Mouse (Mus musculus) midbrain, embryonic 13.5 days (tissue): ENCODE results near the gene Tbcd. TPM values are rescaled to one million over a fixed set of nuclear protein-coding genes. Genes with fewer than 3 reads are reported as not detected.

Source experiments
- ATAC-seq: fragments of 200-750 bp; cut with Nextera tagmentation; 2 replicates; pipeline ENCODE4 v1.8.0; 2017; ENCODE audit warnings: mild to moderate bottlenecking, moderate TSS enrichment, moderate library complexity
- H3K27ac ChIP-seq: fragments of 300-500 bp; sonication (generic); 2 replicates; pipeline ENCODE4 v1.5.1; 2015; ENCODE audit warnings: inconsistent platforms, mild to moderate bottlenecking, moderate library complexity
- H3K27me3 ChIP-seq: fragments of 300-500 bp; sonication (generic); 2 replicates; pipeline ENCODE4 v1.6.1; 2015; ENCODE audit warnings: mild to moderate bottlenecking, inconsistent platforms
- H3K36me3 ChIP-seq: fragments of 300-500 bp; sonication (generic); 2 replicates; pipeline ENCODE4 v1.6.1; 2015; ENCODE audit warnings: mild to moderate bottlenecking, inconsistent platforms
- H3K4me1 ChIP-seq: fragments of 300-500 bp; sonication (generic); replicated peaks from 2 replicates; pipeline ENCODE4 v1.6.1; 2015; ENCODE audit warnings: inconsistent platforms
- H3K4me2 ChIP-seq: fragments of 300-500 bp; sonication (generic); replicated peaks from 2 replicates; pipeline ENCODE4 v1.6.1; 2015; ENCODE audit warnings: moderate library complexity, mild to moderate bottlenecking, inconsistent platforms
- H3K4me3 ChIP-seq: fragments of 300-500 bp; sonication (generic); replicated peaks from 2 replicates; pipeline ENCODE4 v1.5.1; 2015; ENCODE audit warnings: mild to moderate bottlenecking, inconsistent platforms
- H3K9ac ChIP-seq: fragments of 300-500 bp; sonication (generic); replicated peaks from 2 replicates; pipeline ENCODE4 v1.6.1; 2015; ENCODE audit warnings: mild to moderate bottlenecking, inconsistent platforms
- H3K9me3 ChIP-seq: fragments of 300-500 bp; sonication (generic); 2 replicates; pipeline ENCODE4 v1.6.1; 2016; ENCODE audit warnings: mild to moderate bottlenecking, inconsistent platforms
- WGBS: fragments of 180-500 bp; shearing (Covaris S2); methylation state at CpG from one replicate; pipeline ENCODE4 v1.1.7; 2015; 5-methylcytosine and 5-hydroxymethylcytosine counted together
- polyA plus RNA-seq: library from polyadenylated mRNA; unstranded; fragments of >200 nt; fragmentation: Nextera tagmentation; extraction: Ambion mirVana; gene quantifications from 2 replicates; pipeline ENCODE4 v1.2.1, GENCODE M21; 2015

The Tbcd gene
- polyA plus RNA-seq, 1 experiment from 2014 or later: 56.3 TPM

- Histone ChIP-seq H3K4me1 (no peaks in the 10 kb centered on the region), H3K36me3 (peaks cover 49% of the 10 kb centered on the region), H3K27ac (no peak overlapping the region), H3K27me3 (no peaks in the 10 kb centered on the region), H3K4me3 (no peak overlapping the region), H3K9ac (no peak overlapping the region), H3K4me2 (no peak overlapping the region), H3K9me3 (no peaks in the 10 kb centered on the region)
- WGBS: 96% methylated on average over 2 of the region's 2 CpGs
- no peak for ATAC-seq
Measured at GRCm38 (mm10) chr11:121481129-121481528, 29.4 kb downstream of the Tbcd start.

- H3K9ac ChIP-seq: no peak overlapping the region
- no peaks in the 10 kb centered on the region for H3K27me3 ChIP-seq
- 88% methylated on average over 9 of the region's 9 CpGs for WGBS
- no peak overlapping the region for H3K4me3 ChIP-seq
- no peaks in the 10 kb centered on the region for H3K9me3 ChIP-seq
- H3K4me2 ChIP-seq: no peak overlapping the region
- H3K4me1 ChIP-seq: no peaks in the 10 kb centered on the region
- H3K36me3 ChIP-seq: peaks cover 25% of the 10 kb centered on the region
- ATAC-seq: no peak
- H3K27ac ChIP-seq: no peak overlapping the region
Measured at GRCm38 (mm10) chr11:121485882-121486281, 34.1 kb downstream of the Tbcd start.

DNA sequence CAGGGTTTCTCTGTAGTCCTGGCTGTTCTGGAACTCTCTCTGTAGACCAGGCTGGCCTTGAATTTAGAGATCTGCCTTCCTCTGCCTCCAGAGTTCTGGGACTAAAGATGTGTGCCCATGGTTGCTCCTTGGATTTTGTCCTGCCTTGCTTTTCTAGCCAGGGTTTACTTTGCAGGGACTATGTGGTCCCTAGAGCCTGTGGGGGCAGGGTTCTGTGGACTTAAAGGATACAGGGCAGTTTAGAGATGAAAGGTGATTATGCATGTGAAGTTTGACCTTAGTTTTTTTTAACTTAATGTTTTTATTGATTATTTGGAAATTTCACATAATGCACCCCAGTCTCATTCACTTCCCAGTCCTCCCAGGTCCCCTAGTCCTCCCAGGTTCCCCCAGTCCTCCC lies 38.9 kb downstream of the Tbcd start:
- ATAC-seq: no peak
- H3K9ac ChIP-seq: no peak overlapping the region
- H3K4me2 ChIP-seq: no peak overlapping the region
- no peaks in the 10 kb centered on the region for H3K4me1 ChIP-seq
- H3K36me3 ChIP-seq: peaks cover 23% of the 10 kb centered on the region
- H3K27me3 ChIP-seq: no peaks in the 10 kb centered on the region
- no peak overlapping the region for H3K4me3 ChIP-seq
- no peak overlapping the region for H3K27ac ChIP-seq
- no peaks in the 10 kb centered on the region for H3K9me3 ChIP-seq

GRCm38 (mm10) chr11:121500595-121500994 lies 48.8 kb downstream of the Tbcd start:
- Histone ChIP-seq H3K9me3 (no peaks in the 10 kb centered on the region), H3K27me3 (no peaks in the 10 kb centered on the region), H3K36me3 (peaks cover 78% of the 10 kb centered on the region), H3K9ac (no peak overlapping the region), H3K27ac (no peak overlapping the region), H3K4me1 (no peaks in the 10 kb centered on the region), H3K4me3 (no peak overlapping the region), H3K4me2 (no peak overlapping the region)
- ATAC-seq: no peak

DNA sequence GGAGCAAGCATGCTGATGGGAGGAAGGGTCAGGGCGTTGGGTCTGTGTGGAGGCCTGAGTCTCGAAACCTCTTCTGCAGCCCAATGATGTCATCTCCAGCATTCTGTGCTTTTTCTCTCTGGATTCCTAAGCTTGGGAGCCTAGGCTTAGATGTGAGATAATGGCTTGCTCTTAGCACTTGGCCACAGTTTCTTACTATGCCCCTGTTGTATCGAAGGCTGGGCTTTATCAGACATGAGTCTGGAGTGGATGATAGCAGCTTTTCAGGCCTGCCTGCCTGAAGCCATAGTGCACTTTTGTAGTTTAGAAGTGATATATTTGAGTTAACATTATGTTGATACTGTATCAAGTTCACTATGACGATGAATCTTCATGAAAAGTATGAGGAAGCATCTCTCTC lies 49.8 kb downstream of the Tbcd start:
- H3K36me3 ChIP-seq: peaks cover 86% of the 10 kb centered on the region
- no peaks in the 10 kb centered on the region for H3K9me3 ChIP-seq
- no peak overlapping the region for H3K4me2 ChIP-seq
- no peak overlapping the region for H3K27ac ChIP-seq
- no peak overlapping the region for H3K9ac ChIP-seq
- no peak overlapping the region for H3K4me3 ChIP-seq
- no peaks in the 10 kb centered on the region for H3K27me3 ChIP-seq
- WGBS: 88% methylated on average over 4 of the region's 4 CpGs
- H3K4me1 ChIP-seq: no peaks in the 10 kb centered on the region
- ATAC-seq: no peak

DNA sequence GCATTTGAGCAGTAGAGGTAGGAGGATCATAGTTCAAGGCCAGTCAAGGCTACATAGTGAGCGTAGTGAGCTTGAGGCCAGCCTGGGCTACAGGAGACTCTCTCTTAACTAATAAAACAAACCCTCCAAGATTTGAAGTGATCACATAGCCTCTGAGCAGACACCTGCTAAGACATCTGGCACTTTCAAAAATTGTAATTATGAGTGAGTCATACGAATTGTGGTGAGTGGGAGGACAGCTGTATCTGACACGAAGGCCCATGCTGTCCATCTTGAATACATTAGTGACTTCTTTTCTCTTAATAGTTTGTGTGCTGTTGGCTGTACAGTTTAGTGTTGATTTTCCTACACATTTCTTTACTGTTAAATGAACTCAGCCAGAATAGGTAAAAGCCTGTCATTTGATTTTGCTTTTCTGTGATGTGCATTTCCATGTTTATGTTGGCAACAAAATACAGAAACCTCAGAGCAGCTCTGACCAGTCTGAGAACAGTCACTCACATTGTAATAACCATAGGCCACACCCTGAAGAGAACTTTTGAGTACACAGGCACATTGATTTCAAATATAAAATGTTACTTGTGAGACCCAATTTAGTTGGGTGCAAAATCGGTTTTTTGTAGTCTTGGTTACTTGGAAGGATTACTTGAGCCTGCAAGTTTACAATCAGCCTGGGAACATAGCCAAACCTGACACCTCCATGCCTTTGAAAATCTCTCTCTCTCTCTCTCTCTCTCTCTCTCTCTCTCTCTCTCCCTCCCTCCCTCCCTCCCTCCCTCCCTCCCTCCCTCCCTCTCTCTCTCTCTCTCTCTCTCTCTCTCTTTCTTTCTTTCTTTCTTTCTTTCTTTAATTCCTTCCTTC lies 50.5 kb downstream of the Tbcd start:
- no peak overlapping the region for H3K4me3 ChIP-seq
- H3K27me3 ChIP-seq: no peaks in the 10 kb centered on the region
- H3K27ac ChIP-seq: no peak overlapping the region
- 91% methylated on average over 4 of the region's 4 CpGs for WGBS
- no peaks in the 10 kb centered on the region for H3K4me1 ChIP-seq
- H3K9ac ChIP-seq: no peak overlapping the region
- no peak for ATAC-seq
- no peak overlapping the region for H3K4me2 ChIP-seq
- peaks cover 81% of the 10 kb centered on the region for H3K36me3 ChIP-seq
- H3K9me3 ChIP-seq: no peaks in the 10 kb centered on the region

GRCm38 (mm10) chr11:121508478-121508877 lies 56.7 kb downstream of the Tbcd start:
- H3K4me3 ChIP-seq: no peak overlapping the region
- no peaks in the 10 kb centered on the region for H3K4me1 ChIP-seq
- no peaks in the 10 kb centered on the region for H3K9me3 ChIP-seq
- peaks cover 37% of the 10 kb centered on the region for H3K36me3 ChIP-seq
- no peak for ATAC-seq
- 94% methylated on average over 4 of the region's 4 CpGs for WGBS
- no peak overlapping the region for H3K27ac ChIP-seq
- no peaks in the 10 kb centered on the region for H3K27me3 ChIP-seq
- no peak overlapping the region for H3K9ac ChIP-seq
- H3K4me2 ChIP-seq: no peak overlapping the region

- 84% methylated on average over 9 of the region's 9 CpGs for WGBS
- H3K27ac ChIP-seq: no peak overlapping the region
- H3K27me3 ChIP-seq: no peaks in the 10 kb centered on the region
- no peak overlapping the region for H3K4me3 ChIP-seq
- no peak overlapping the region for H3K4me2 ChIP-seq
- H3K4me1 ChIP-seq: no peaks in the 10 kb centered on the region
- H3K9ac ChIP-seq: no peak overlapping the region
- no peaks in the 10 kb centered on the region for H3K9me3 ChIP-seq
- ATAC-seq: no peak
- peaks cover 19% of the 10 kb centered on the region; the same call in 1 of the 2 replicates for H3K36me3 ChIP-seq
Measured at GRCm38 (mm10) chr11:121510512-121511246, 58.9 kb downstream of the Tbcd start.

DNA sequence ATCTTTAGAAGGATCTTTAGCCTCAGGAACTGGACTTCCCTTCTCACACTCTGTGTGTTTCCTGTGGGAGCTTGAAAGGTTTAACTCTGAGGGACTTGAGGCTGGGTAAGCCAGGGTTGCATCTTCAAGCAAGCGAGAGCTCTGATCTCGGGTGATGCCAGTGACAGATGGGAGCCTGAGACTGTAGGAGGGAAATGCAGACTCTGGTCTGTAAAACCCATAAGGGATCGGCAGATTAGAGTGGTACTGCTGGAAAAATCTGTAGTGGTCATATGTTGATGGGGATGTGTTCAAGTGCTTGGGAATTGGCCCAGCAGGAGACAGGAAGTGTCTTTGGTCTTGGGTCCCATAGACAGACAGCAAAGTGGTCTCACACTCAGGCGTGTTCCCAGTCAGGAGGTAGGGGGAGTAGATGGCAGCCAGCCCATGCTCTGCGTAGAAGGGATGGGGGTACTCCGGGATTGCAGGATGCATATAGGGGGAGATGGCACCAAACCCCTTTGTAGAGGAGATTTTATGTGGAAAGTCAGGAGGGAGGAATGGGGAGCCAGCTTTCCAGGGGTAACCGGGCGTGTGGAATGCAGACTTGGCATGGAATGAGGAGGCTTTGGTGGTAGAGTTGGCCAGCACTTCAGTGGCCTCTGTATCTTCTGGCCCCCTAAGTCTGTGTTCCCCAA lies 61.3 kb downstream of the Tbcd start:
- Histone ChIP-seq H3K4me2 (no peak overlapping the region), H3K4me1 (peaks cover 3% of the 10 kb centered on the region; the same call in 1 of the 2 replicates), H3K36me3 (peaks cover 8% of the 10 kb centered on the region; the same call in 1 of the 2 replicates), H3K9ac (no peak overlapping the region), H3K27ac (no peak overlapping the region), H3K27me3 (no peaks in the 10 kb centered on the region), H3K4me3 (no peak overlapping the region), H3K9me3 (no peaks in the 10 kb centered on the region)
- no peak for ATAC-seq
- WGBS: 92% methylated on average over 8 of the region's 8 CpGs

DNA sequence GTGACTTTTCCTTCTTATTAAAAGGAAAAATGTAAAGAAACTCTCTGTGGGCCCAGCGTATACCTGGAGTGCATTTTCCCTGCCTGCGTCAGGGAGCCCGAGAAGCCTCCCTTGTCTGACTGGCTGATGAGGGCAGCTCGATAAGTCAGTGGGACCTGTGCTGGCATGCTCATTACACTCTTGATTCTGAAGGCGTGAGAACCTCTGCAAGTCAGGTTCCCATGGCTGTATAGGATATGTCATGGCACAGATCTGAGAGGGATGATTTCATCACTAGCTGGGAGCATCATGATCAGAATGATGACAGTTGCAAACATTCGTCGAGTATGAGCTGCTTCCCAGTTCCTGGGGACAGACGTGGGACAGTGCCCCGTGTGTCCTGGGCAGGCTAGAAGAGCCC lies 64.2 kb downstream of the Tbcd start:
- Histone ChIP-seq H3K4me1 (peaks cover 12% of the 10 kb centered on the region; the same call in 1 of the 2 replicates), H3K4me3 (no peak overlapping the region), H3K9ac (no peak overlapping the region), H3K27ac (no peak overlapping the region), H3K36me3 (peaks cover 8% of the 10 kb centered on the region; the same call in 1 of the 2 replicates), H3K4me2 (no peak overlapping the region), H3K9me3 (no peaks in the 10 kb centered on the region), H3K27me3 (no peaks in the 10 kb centered on the region)
- 92% methylated on average over 9 of the region's 9 CpGs for WGBS
- no peak for ATAC-seq

DNA sequence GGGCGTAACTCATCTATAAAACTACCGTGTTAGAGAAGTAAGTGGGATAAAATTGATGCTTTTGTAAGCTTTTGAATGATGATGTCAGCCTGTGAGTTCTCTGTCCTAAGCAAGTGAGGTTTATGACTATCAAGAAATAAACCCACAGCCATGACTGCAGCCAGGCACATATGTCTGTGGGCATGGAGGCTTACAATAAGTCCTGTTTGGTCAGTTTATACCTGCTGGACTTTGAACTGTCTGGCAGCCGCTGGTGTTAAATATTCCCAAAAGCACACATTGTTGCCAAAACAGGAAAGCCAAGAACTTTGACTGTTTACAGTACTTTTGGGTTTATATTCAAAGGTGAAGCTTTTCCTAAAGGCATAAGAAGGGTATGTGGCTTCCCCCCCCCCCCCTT lies 65.2 kb downstream of the Tbcd start:
- no peaks in the 10 kb centered on the region for H3K27me3 ChIP-seq
- no peak for ATAC-seq
- H3K4me3 ChIP-seq: no peak overlapping the region
- no peaks in the 10 kb centered on the region for H3K9me3 ChIP-seq
- H3K4me2 ChIP-seq: no peak overlapping the region
- no peak overlapping the region for H3K27ac ChIP-seq
- no peak overlapping the region for H3K9ac ChIP-seq
- 87% methylated on average over 3 of the region's 3 CpGs for WGBS
- H3K4me1 ChIP-seq: peaks cover 12% of the 10 kb centered on the region; the same call in 1 of the 2 replicates
- peaks cover 5% of the 10 kb centered on the region; the same call in 1 of the 2 replicates for H3K36me3 ChIP-seq
